Comparison of ENCODE assay signal across 8 mouse cellular contexts in genomic region chr11:97531381-97532260, GRCm38 (mm10). TPM values are rescaled to one million over a fixed set of nuclear protein-coding genes. Genes with fewer than 3 reads are reported as not detected.
DNase-seq lines count a peak whose midpoint lies in the region; ATAC-seq lines count a peak whose summit lies in the region.

No protein-coding gene starts in this region.

- peak; percentile 67 for ATAC-seq in intestine, embryonic 14.5 days (replicated peaks; ENCODE audit: low FRiP score, low TSS enrichment, low read depth)
- peak; percentile 85 for ATAC-seq in megakaryocyte-erythroid progenitor cell, adult 5-6 weeks (replicated peaks; ENCODE audit: low FRiP score, low TSS enrichment, poor library complexity, severe bottlenecking)

- H3K9ac ChIP-seq in intestine, embryonic 14.5 days (ENCODE audit: low read length) = no peak overlapping the region

- no peaks in the 10 kb centered on the region for H3K9me3 ChIP-seq in intestine, embryonic 14.5 days (ENCODE audit: control insufficient read depth, low read length)

- no peaks in the 10 kb centered on the region for H3K36me3 ChIP-seq in intestine, embryonic 14.5 days (ENCODE audit: control insufficient read depth, insufficient read depth, low read length)

- H3K27ac ChIP-seq in intestine, embryonic 14.5 days (ENCODE audit: low read depth) = no peak overlapping the region

- H3K4me3 ChIP-seq in intestine, embryonic 14.5 days (ENCODE audit: low read depth, low read length) = peak overlapping the region; percentile 39

- peaks cover 23% of the 10 kb centered on the region for H3K4me1 ChIP-seq in intestine, embryonic 14.5 days (replicated peaks; ENCODE audit: control insufficient read depth, insufficient read depth, low read length)

- peak; percentile 92 to 95 for DNase-seq in adrenal gland, adult 18-20 months (ENCODE audit: low spot score in 2 of 2)
- peak; percentile 93 for DNase-seq in embryo, embryonic 10.5 days (ENCODE audit: low spot score)
- DNase-seq in gastrocnemius, postnatal 14 days = peak; percentile 91
- DNase-seq in intestine, embryonic 14.5 days (ENCODE audit: low spot score) = peak; percentile 88
- DNase-seq in left cerebral cortex, postnatal 10 days (ENCODE audit: extremely low spot score in 1 of 2, low spot score in 2 of 2) = peak; percentile 81 to 94
- peak; percentile 94 for DNase-seq in right cerebral cortex, postnatal 14 days
- DNase-seq in urinary bladder, postnatal 25 days (ENCODE audit: low spot score) = peak; percentile 95

- intact Hi-C loops in gastrocnemius, postnatal 14 days (cut with DNase I; ENCODE audit: low total_unique reads) = loop anchor here (2.0 to 5.0 kb wide), 2 partner anchors 25 to 86 kb away; no protein-coding TSS in a partner anchor
- intact Hi-C loops in left cerebral cortex, postnatal 10 days (cut with DNase I) = loop anchor here (2.0 kb wide), 1 partner anchor 91 kb away; no protein-coding TSS in a partner anchor

- WGBS in intestine, embryonic 14.5 days = 5% methylated on average over 46 of the region's 46 CpGs

- H3K27me3 ChIP-seq in intestine, embryonic 14.5 days (replicated peaks; ENCODE audit: control insufficient read depth, insufficient read depth, low read length) = peaks cover 49% of the 10 kb centered on the region

- peak overlapping the region; percentile 70 for H3K4me2 ChIP-seq in intestine, embryonic 14.5 days (ENCODE audit: low read length)

RNA-seq across cellular contexts. Expression of gene 4933428G20Rik, which starts 31.5 kb away (rescaled TPM):
- total RNA-seq in adrenal gland, adult 18-20 months (2021) = under 1 TPM; 0.19 to 0.20 TPM
- total RNA-seq in gastrocnemius, postnatal 14 days (2021) = not detected
- 0.12 TPM in 2 replicates for polyA plus RNA-seq in intestine, embryonic 14.5 days (2014; fragmentation: Nextera tagmentation; extraction: Ambion mirVana)
- total RNA-seq in left cerebral cortex, postnatal 10 days (2021) = not detected
- total RNA-seq in megakaryocyte-erythroid progenitor cell, adult 5-6 weeks (2014; fragmentation: Nextera tagmentation) = not detected in 2 replicates
- total RNA-seq in megakaryocyte-erythroid progenitor cell, adult 5-6 weeks (2017) = not detected in 2 replicates

RNA-seq across cellular contexts. Expression of gene Srcin1, which starts 44.4 kb away (rescaled TPM):
- 10 to 100 TPM; 11.4 to 12.3 TPM for total RNA-seq in adrenal gland, adult 18-20 months (2021)
- total RNA-seq in gastrocnemius, postnatal 14 days (2021) = under 1 TPM; 0.51 to 0.64 TPM
- 0.16 and 0.30 TPM in 2 replicates for polyA plus RNA-seq in intestine, embryonic 14.5 days (2014; fragmentation: Nextera tagmentation; extraction: Ambion mirVana)
- 100 to 1,000 TPM; 281 to 294 TPM for total RNA-seq in left cerebral cortex, postnatal 10 days (2021)
- total RNA-seq in megakaryocyte-erythroid progenitor cell, adult 5-6 weeks (2014; fragmentation: Nextera tagmentation) = not detected in 2 replicates
- total RNA-seq in megakaryocyte-erythroid progenitor cell, adult 5-6 weeks (2017) = not detected in 2 replicates

Comparison
In these comparisons a context has a peak if more than half of its experiments do, and no peak if none do; other contexts are left out.
1. RNA of gene Srcin1, which starts 44.4 kb away (total RNA-seq): 281 to 294 TPM in left cerebral cortex, postnatal 10 days; 11.4 to 12.3 TPM in adrenal gland, adult 18-20 months, 0.51 to 0.64 TPM in gastrocnemius, postnatal 14 days and not detected in megakaryocyte-erythroid progenitor cell, adult 5-6 weeks; every median in the first group is over 10 times any median in the second.
2. Peak in every context shown above with its lines, with median percentiles within 50 percentile points of each other: DNase-seq.